Mouse (Mus musculus) T-cell, adult 66 days (primary cell): Measurements from ENCODE around the gene Mageb4. TPM values are rescaled to one million over a fixed set of nuclear protein-coding genes. Genes with fewer than 3 reads are reported as not detected.

Source experiments
- total RNA-seq, 2 experiments: library from RNA; stranded (reverse); gene quantifications; 3 replicates in 1 of 2; 4 replicates in 1 of 2; pipeline ENCODE4 v1.2.4; 2023

The Mageb4 gene
- total RNA-seq, result not detected

DNA sequence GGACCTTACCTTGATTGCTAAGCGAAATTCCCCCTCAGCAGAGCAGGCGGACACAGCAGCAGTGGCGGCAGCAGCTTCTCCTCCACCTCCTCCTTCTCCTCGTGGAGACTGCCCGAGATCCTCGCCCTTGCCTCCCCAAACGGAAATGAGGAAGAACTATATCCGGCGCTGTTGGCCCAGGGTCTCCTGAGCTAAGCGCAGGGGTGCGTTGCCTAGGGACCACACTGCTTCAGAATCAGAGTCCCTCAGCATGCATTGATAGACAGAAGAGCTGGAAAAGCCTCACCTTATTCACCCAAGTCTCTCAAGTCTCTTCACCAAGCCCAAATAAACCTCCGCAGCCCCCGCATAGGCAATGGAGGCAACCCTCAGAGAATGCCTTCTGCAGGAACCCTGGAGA is at the start of gene Mageb4:
TSS of gene Mageb4 (minus strand) at position 101 of the 400 bp plus-strand sequence.

Other genes with a start within 250 kb of the Mageb4 start
- gene Nr0b1, start 113.3 kb downstream of the Mageb4 start, total RNA-seq, result not detected